Mouse (Mus musculus) hindbrain, embryonic 12.5 days (tissue): ENCODE measurements around the gene Scarb1. TPM values are rescaled to one million over a fixed set of nuclear protein-coding genes. Genes with fewer than 3 reads are reported as not detected.
"Not testable (repeated sequence)": the region's sequence is repeated elsewhere in the genome, so short reads cannot be mapped to it uniquely, and the experiment has no call there.

Experiments used
- ATAC-seq: fragments of 200-750 bp; cut with Nextera tagmentation; 2 replicates; pipeline ENCODE4 v1.8.0; 2017; ENCODE audit warnings: moderate TSS enrichment; ENCODE audit not compliant: low FRiP score
- H3K27ac ChIP-seq: fragments of 300-500 bp; sonication (generic); 2 replicates; pipeline ENCODE4 v1.5.1; 2016; ENCODE audit warnings: mild to moderate bottlenecking
- H3K27me3 ChIP-seq: fragments of 300-500 bp; sonication (generic); 2 replicates; pipeline ENCODE4 v1.6.1; 2016; ENCODE audit warnings: mild to moderate bottlenecking
- H3K36me3 ChIP-seq: fragments of 300-500 bp; sonication (generic); 2 replicates; pipeline ENCODE4 v1.6.1; 2016; ENCODE audit warnings: mild to moderate bottlenecking
- H3K4me1 ChIP-seq: fragments of 300-500 bp; sonication (generic); 2 replicates; pipeline ENCODE4 v1.6.1; 2016
- H3K4me2 ChIP-seq: fragments of 300-500 bp; sonication (generic); replicated peaks from 2 replicates; pipeline ENCODE4 v1.6.1; 2016; ENCODE audit warnings: mild to moderate bottlenecking
- H3K4me3 ChIP-seq: fragments of 300-500 bp; sonication (generic); 2 replicates; pipeline ENCODE4 v1.5.1; 2016; ENCODE audit warnings: mild to moderate bottlenecking
- H3K9ac ChIP-seq: fragments of 300-500 bp; sonication (generic); 2 replicates; pipeline ENCODE4 v1.6.1; 2016; ENCODE audit warnings: mild to moderate bottlenecking, moderate library complexity
- H3K9me3 ChIP-seq: fragments of 300-500 bp; sonication (generic); replicated peaks from 2 replicates; pipeline ENCODE4 v1.6.1; 2016; ENCODE audit warnings: mild to moderate bottlenecking
- WGBS: fragments of 180-500 bp; shearing (Covaris S2); methylation state at CpG from one replicate; pipeline ENCODE4 v1.1.7; 2016; 5-methylcytosine and 5-hydroxymethylcytosine counted together
- polyA plus RNA-seq: library from polyadenylated mRNA; unstranded; fragments of >200 nt; fragmentation: Nextera tagmentation; extraction: Ambion mirVana; gene quantifications from 2 replicates; pipeline ENCODE4 v1.2.1, GENCODE M21; 2016

The Scarb1 gene
- polyA plus RNA-seq: 28.6 and 29.7 TPM in 2 replicates

DNA sequence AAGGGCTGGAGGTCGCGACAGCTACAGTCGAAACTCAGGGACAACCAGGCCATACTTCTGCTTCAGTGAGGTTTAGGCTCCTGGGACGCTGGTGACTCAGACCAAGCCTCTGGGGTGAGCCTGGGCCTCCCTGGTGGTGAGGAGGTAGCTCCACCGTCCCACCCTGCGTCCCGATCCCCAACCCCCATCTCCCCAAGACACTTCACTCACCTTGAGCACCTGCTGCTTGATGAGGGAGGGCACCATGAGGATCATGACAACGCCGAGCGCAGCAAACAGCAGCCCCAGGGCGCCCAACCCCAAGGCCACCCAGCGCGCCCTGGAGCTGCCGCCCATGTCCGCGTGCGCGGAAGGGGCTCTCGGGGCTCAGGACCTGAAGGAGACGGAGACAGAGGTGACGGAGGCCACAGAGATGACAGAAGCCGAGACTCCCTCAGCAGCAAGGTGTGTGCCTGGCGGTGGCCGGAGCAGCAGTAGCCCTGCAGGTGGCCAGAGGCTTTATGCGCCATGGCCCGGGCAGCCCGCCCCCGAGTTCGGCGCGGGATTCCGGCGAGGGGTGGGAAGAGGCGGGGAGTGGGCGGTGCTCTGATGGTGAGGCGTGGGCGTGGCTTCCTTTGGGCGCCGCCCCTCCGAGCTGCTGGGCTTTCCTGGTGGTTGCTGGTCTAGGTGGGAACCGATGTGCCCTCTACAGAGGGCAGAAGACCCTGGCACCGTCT, at the start of gene Scarb1:
TSS of gene Scarb1 (minus strand) at position 548 of the 716 bp plus-strand sequence.
- H3K9me3 ChIP-seq: no peaks in the 10 kb centered on the region
- peak within 1 kb of the TSS; percentile 66 for H3K9ac ChIP-seq
- H3K27ac ChIP-seq: no peak within 1 kb of the TSS
- no peaks in the 10 kb centered on the region for H3K36me3 ChIP-seq
- H3K4me3 ChIP-seq: peak within 1 kb of the TSS; percentile 53
- ATAC-seq: peak; percentile 75
- under 1% methylated on average over 42 of the region's 42 CpGs for whole genome bisulfite sequencing
- peaks cover 27% of the 10 kb centered on the region for H3K4me1 ChIP-seq
- H3K4me2 ChIP-seq: peak within 1 kb of the TSS; percentile 86
- H3K27me3 ChIP-seq: peaks cover 8% of the 10 kb centered on the region

DNA sequence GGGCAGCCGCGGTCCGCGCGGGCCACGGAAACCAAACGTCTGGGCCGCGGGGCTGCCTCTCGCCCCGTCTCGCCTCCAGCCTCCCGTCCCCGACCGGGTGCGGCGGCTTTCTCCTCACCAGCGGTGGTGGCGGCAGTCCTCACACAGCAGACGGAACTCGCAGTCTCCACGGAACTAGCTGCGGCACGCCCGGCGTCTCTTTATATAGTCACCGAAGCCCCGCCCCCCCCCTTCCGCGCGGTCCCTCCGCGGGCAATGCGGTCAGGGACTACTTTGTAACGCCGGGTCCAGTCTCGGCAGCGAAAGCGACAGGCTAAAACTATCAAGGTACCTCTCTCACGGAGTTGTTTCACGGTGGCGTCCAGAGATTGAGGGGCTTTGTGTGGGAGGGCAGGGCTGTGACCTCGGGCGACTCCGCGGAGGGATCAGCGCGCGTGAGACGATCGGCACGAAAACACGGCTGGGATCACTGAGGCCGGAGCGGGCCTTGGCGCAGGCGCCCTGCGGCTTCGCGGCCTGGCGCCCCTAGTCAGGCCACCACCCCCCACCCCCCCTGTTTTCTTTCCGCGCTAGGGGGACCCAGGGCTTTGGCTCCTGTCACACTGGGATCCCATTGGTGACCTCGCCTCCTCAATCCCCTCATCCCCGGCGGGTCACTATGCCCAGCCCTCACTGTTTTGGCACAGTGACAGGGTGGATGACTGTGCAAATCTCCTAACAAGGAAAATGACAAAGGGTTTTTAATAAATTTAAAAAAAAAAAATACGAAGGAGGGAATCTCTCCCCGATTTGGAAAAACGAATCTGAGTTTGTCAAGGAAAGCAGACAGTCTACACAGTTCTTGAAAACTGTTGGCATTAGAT, 48.9 kb upstream of the Scarb1 start, which contains the start of gene Ubc:
TSS of gene Ubc (minus strand) at position 624 of the 863 bp plus-strand sequence.
- ATAC-seq: peak; percentile 62
- peaks cover 40% of the 10 kb centered on the region for H3K4me1 ChIP-seq
- peak within 1 kb of the TSS; percentile 99 for H3K9ac ChIP-seq
- under 1% methylated on average over 65 of the region's 69 CpGs for WGBS
- H3K9me3 ChIP-seq: no peaks in the 10 kb centered on the region
- peak within 1 kb of the TSS; percentile 99 for H3K4me2 ChIP-seq
- H3K36me3 ChIP-seq: peaks cover 12% of the 10 kb centered on the region
- H3K4me3 ChIP-seq: peak within 1 kb of the TSS; percentile 99
- peak within 1 kb of the TSS; percentile 98 for H3K27ac ChIP-seq
- no peaks in the 10 kb centered on the region for H3K27me3 ChIP-seq

DNA sequence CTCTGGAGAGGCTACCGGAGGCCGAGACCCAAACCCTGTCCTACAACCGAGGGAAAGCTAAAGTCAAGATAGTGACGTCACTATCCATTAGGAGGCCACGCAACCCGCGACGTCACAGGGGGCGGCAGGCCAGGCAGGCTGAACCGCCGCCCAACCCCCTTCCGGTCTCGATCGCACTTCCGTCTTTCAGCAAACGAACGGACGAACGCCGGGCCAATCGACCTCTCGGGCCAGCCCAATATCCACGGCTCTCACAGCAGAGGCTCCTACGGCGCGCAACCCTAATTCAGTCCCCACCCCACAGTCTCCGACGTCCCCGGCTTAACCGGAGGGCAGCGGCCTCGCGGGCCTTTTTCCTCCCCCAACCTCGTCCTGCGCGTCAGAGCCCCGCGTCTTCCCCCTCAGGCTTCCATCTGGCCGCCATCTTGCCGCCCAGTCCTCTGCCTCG, 48.3 kb upstream of the Scarb1 start, which contains the start of gene Gm10382:
TSS of gene Gm10382 (plus strand) at position 192 of the 448 bp plus-strand sequence.
- under 1% methylated on average over 40 of the region's 41 CpGs for WGBS
- peak; percentile 30 for ATAC-seq
- H3K36me3 ChIP-seq: peaks cover 18% of the 10 kb centered on the region

DNA sequence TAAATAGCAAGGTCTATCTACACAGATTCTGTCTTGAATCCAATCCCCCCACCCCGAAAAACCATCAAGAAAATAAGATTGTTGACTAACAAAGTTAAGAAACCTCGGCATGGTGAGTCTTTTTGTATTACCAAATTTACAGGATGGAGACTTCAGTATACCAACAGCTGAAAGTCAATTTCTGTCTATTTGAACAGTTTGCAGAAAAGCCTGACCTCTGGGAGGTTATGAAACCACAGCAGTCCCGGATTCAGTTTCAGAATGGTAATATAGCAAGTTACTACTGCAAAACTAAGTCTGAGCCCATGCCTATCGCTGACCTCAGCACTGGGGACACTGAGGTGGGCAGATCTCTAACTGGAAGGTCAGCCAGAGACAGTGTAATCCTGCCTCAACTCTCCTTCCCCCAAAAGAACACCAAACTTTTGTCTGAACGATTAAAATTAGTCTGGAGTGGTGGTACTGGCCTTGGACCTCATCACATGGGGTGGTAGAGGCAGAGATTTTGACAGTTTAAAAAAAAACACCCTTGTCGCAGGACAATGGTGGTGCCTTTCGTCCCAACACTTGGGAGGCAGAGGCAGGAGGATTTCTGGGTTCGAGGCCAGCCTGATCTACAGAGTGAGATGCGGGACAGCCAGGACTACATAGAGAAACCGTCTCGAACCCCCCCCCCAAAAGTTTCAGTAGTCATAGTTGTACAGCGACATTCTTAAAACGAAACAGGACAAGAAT, 47.6 kb upstream of the Scarb1 start:
- no peak for ATAC-seq
- H3K27ac ChIP-seq: peak overlapping the region; percentile 98; the same call in 1 of the 2 replicates
- WGBS: 30% methylated on average over 13 of the region's 13 CpGs
- no peaks in the 10 kb centered on the region for H3K9me3 ChIP-seq
- peak overlapping the region; percentile 99 for H3K4me2 ChIP-seq
- H3K4me1 ChIP-seq: peaks cover 36% of the 10 kb centered on the region
- H3K4me3 ChIP-seq: peak overlapping the region; percentile 99
- no peaks in the 10 kb centered on the region for H3K27me3 ChIP-seq
- peaks cover 18% of the 10 kb centered on the region for H3K36me3 ChIP-seq
- peak overlapping the region; percentile 99 for H3K9ac ChIP-seq

More for the DNA sequence above, 48.3 kb upstream of the Scarb1 start, which contains the start of gene Gm10382:
- no peaks in the 10 kb centered on the region for H3K27me3 ChIP-seq
- H3K9me3 ChIP-seq: no peaks in the 10 kb centered on the region
- H3K27ac ChIP-seq: peak within 1 kb of the TSS; percentile 98
- H3K4me2 ChIP-seq: peak within 1 kb of the TSS; percentile 99
- peak within 1 kb of the TSS; percentile 99 for H3K4me3 ChIP-seq
- H3K4me1 ChIP-seq: peaks cover 42% of the 10 kb centered on the region
- H3K9ac ChIP-seq: peak within 1 kb of the TSS; percentile 99

DNA sequence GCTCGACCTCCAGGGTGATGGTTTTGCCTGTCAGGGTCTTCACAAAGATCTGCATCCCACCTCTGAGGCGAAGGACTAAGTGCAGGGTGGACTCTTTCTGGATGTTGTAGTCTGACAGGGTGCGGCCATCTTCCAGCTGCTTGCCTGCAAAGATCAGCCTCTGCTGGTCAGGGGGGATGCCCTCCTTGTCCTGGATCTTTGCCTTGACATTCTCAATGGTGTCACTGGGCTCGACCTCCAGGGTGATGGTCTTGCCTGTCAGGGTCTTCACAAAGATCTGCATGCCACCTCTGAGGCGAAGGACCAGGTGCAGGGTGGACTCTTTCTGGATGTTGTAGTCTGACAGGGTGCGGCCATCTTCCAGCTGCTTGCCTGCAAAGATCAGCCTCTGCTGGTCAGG, 46.4 kb upstream of the Scarb1 start:
- WGBS: 92% methylated on average over 5 of the region's 6 CpGs
- Histone ChIP-seq H3K36me3 (peaks cover 18% of the 10 kb centered on the region), H3K4me1 (peaks cover 26% of the 10 kb centered on the region)
- not testable (repeated sequence) for H3K27ac ChIP-seq, ATAC-seq, H3K9ac ChIP-seq, H3K4me3 ChIP-seq, H3K27me3 ChIP-seq, H3K4me2 ChIP-seq, H3K9me3 ChIP-seq

DNA sequence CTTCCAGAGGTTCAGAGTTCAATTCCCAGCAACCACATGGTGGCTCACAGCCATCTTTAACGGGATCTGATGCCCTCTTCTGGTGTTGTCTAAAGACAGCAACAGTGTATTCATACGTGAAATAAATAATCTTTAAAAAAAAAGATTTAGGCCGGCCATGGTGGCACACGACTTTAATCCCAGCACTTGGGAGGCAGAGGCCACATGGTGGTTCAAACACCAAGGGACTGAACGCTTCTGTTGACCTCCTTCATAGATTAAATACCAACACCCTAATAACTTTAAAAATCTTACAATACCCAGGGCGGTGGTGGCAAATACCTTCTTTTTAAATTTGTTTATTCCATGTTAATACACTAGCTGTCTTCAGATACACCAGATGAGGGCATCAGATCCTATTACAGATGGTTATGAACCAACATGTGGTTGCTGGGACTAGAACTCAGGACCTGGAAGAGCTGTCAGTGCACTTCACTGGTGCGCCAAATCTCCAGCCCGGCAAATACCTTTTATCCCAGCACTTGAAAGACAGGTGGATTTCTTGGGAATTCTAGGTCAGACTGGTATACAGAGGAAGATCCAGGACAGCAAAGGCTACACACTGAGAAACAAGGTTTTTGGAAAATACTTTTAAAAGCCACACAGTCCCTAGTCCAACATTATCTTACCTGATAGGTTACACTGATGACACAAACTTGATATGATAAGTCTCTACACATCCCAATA, 44.5 kb upstream of the Scarb1 start:
- WGBS: 78% methylated on average over 8 of the region's 8 CpGs
- no peak overlapping the region for H3K9ac ChIP-seq
- no peak overlapping the region for H3K4me3 ChIP-seq
- H3K4me2 ChIP-seq: 0 out of 2 replicates have a peak overlapping the region, but pooled peaks have one; percentile 24
- H3K27ac ChIP-seq: no peak overlapping the region
- peaks cover 25% of the 10 kb centered on the region for H3K4me1 ChIP-seq
- no peaks in the 10 kb centered on the region for H3K27me3 ChIP-seq
- peaks cover 18% of the 10 kb centered on the region for H3K36me3 ChIP-seq
- no peaks in the 10 kb centered on the region for H3K9me3 ChIP-seq
- ATAC-seq: no peak

DNA sequence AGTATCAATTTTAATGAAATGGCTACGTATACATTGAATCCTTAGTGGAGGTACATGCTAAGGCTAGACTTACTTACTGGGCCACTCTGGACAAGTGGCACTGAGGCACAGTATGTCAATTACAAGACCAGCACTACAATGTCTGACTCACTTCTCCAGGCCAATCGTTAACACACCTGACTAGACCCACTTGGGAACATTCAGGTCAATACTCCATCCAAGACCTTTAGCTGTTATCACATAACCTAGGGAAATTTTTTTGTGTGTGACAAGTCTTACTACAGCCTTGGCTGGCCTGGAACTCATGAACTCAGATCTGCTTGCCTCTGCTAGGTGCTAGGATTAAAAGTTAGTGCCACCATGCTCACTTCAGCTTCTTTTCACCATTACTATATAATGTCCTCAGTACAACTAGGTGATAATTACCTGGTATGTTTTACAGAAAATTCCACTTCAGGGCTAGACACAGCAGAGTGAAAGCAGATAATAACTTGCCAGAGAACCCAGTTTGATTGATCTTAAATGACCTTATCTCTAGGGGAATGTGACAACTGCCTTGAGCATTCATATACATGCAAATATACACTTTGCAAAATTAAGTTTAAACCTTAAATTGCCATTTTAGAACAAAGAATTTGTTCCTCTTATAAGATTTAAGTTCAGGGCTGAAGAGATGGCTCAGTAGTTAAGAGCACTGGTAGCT, 43.8 kb upstream of the Scarb1 start:
- Histone ChIP-seq H3K4me2 (no peak overlapping the region), H3K9me3 (no peaks in the 10 kb centered on the region), H3K4me3 (no peak overlapping the region), H3K36me3 (peaks cover 18% of the 10 kb centered on the region), H3K27ac (no peak overlapping the region), H3K9ac (no peak overlapping the region), H3K4me1 (peaks cover 24% of the 10 kb centered on the region), H3K27me3 (no peaks in the 10 kb centered on the region)
- ATAC-seq: no peak
- WGBS: 91% methylated on average over 2 of the region's 2 CpGs

DNA sequence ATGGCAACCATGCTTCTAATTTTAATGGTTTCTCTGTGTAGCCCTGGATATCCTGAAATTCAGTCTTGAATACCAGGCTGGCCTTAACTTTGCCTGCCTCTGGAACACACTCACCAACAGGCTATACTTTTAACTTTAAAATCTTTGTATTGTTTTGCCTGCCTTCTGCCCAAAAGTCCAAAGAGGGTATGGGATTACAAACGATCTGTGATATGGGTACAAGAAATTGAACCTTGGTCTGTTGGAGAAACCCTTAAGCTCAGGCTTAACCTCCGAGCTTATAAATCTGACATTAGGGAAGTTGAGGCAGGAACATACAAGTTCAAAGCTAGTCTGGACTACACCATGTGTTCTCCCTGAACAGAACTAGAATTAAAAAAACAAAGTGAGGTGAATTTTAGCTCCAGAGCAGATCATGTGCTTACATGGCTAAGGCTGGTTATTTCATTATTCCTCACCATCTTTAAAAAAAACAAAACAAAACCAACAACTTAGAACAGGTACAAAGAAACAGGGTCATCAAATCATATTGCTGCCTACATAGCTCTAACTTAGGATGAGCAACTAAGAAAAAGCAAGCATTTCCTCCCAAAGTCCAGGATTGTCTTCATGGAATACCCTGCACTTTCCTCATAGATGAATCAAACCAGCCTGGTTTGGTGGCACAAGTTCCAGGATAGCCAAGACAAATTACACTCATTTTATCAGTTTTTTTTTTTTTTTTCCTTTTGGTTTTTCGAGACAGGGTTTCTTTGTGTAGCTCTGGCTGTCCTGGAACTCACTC, 42.9 kb upstream of the Scarb1 start:
- no peak overlapping the region for H3K4me3 ChIP-seq
- H3K27ac ChIP-seq: no peak overlapping the region
- H3K4me2 ChIP-seq: no peak overlapping the region
- no peaks in the 10 kb centered on the region for H3K27me3 ChIP-seq
- peaks cover 18% of the 10 kb centered on the region for H3K36me3 ChIP-seq
- no peak overlapping the region for H3K9ac ChIP-seq
- no peak for ATAC-seq
- H3K4me1 ChIP-seq: peaks cover 24% of the 10 kb centered on the region
- H3K9me3 ChIP-seq: no peaks in the 10 kb centered on the region
- WGBS: 84% methylated on average over 3 of the region's 3 CpGs

DNA sequence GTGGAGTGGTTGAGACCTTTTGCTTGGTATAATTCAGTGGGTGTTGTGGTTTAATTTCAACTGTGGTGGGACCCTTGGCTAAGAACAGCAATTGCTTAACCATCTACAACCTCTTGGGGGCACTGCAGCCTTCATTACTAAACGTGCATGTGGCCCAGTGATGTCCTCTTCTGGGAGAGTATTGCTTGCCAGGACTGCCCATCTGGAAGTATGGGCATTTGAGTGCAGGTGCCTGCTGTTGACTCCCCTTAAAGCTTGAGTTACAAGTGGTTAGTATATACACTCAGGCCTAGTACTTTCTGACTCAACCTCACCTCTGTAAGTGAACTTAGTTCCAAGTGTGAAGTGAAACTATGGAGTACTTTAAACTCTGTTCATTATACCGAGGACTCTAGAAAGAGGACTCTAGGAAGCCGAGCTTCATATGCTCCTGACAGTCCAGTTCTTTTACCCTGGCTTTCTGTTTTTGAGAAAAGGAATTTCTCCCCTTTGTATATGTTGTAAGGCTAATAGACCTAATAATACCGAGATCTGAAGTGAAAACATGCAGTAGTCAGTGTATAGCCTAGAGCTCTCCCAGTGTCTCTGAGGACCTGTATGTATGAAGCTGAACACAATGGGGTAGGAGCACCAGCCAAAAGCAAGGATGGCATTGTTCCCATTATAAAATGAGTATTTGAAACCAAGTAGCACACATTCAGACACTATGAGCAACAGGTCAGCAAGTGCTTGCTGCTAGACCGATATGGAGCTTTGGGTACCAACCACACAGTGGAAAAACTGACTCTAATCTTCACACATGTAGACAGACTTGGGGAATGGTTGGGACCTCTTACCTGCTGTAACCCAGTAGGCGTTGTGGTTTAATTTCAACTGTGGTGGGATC, 42.0 kb upstream of the Scarb1 start:
- Histone ChIP-seq H3K9me3 (no peaks in the 10 kb centered on the region), H3K27ac (no peak overlapping the region), H3K27me3 (no peaks in the 10 kb centered on the region), H3K4me2 (no peak overlapping the region), H3K4me3 (no peak overlapping the region), H3K36me3 (peaks cover 18% of the 10 kb centered on the region), H3K4me1 (peaks cover 16% of the 10 kb centered on the region), H3K9ac (no peak overlapping the region)
- WGBS: 60% methylated on average over 6 of the region's 6 CpGs
- peak; percentile 50; the same call in 1 of the 2 replicates for ATAC-seq
